Mouse (Mus musculus): Measurements from ENCODE around the gene Olfr218. TPM values are rescaled to one million over a fixed set of nuclear protein-coding genes. Genes with fewer than 3 reads are reported as not detected.

Olfr218 gene
- not detected for polyA plus RNA-seq (2017; shearing (Covaris generic))

GRCm38 (mm10) chr1:173197508-173197907 lies at the start of gene Olfr218:
TSS of gene Olfr218 (plus strand) at chr1:173197808.

DNA sequence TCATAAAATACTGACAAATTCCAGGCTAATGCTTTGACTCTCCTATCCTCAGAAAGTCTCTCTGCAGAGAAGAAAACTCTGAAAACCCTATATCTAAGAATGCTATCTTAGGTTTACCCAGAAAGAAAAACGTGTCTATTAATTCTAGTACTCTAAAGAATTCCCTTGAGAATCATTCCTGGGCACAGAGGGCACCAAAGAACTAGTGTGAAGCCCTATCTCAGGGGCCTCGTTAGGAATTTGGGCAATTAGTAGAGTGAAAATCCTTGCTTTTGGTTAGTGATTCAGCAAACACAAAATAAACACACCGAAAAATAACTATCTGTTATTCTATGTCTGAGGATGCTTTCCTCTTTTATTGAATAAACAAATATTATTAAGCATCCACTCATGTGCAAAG lies 7.1 kb upstream of the Olfr218 start, which contains the start of gene Olfr1406:
TSS of gene Olfr1406 (minus strand) at position 101 of the 400 bp plus-strand sequence.

DNA sequence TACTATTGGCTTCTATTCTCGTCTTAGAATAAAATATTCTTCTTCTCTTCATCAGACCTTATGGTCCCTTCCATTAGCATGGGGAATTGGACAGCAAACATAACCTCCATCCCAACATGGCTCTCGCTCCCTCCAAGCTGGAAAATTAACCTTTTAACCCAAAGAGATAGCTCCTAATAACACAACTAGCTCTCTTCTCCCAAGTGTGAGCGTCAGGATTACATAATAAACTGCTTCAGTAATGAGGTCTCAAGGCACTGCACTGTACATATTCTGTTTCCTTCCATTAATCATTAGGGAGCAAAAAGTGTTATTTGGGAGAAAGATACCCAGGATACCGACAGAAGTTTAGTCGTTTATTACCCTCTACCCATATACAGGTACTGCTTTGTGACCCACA lies 14.5 kb downstream of the Olfr218 start, which contains the start of gene Olfr1404:
TSS of gene Olfr1404 (plus strand) at position 301 of the 400 bp plus-strand sequence.

GRCm38 (mm10) chr1:173227081-173227480 lies 29.5 kb downstream of the Olfr218 start, which contains the start of gene Fcer1a:
TSS of gene Fcer1a (minus strand) at chr1:173227214.

Other genes with a start within 250 kb of the Olfr218 start
- not detected for gene Olfr16, start 247.4 kb upstream of the Olfr218 start, polyA plus RNA-seq (2017; shearing (Covaris generic))
- not detected for gene Olfr1408, start 60.4 kb upstream of the Olfr218 start, polyA plus RNA-seq (2017; shearing (Covaris generic))
- gene Olfr1406, start 7.2 kb upstream of the Olfr218 start, polyA plus RNA-seq (2017; shearing (Covaris generic)): 0.10 TPM
- not detected for gene Olfr1404, start 14.6 kb downstream of the Olfr218 start, polyA plus RNA-seq (2017; shearing (Covaris generic))
- not detected for gene Fcer1a, start 29.4 kb downstream of the Olfr218 start, polyA plus RNA-seq (2017; shearing (Covaris generic))
- gene Olfr418, start 68.2 kb downstream of the Olfr218 start, polyA plus RNA-seq (2017; shearing (Covaris generic)): not detected
- gene Mptx2, start 80.0 kb downstream of the Olfr218 start, polyA plus RNA-seq (2017; shearing (Covaris generic)): not detected
- not detected for gene Ackr1, start 135.9 kb downstream of the Olfr218 start, polyA plus RNA-seq (2017; shearing (Covaris generic))
- 54.1 TPM for gene Aim2, start 153.1 kb downstream of the Olfr218 start, polyA plus RNA-seq (2017; shearing (Covaris generic))
- 0.12 TPM for gene Cadm3, start 169.9 kb downstream of the Olfr218 start, polyA plus RNA-seq (2017; shearing (Covaris generic))

Data from CD4-positive, CD25-positive, alpha-beta regulatory T cell (primary cell).